Mouse (Mus musculus): ENCODE results near the gene Med15.

DNA sequence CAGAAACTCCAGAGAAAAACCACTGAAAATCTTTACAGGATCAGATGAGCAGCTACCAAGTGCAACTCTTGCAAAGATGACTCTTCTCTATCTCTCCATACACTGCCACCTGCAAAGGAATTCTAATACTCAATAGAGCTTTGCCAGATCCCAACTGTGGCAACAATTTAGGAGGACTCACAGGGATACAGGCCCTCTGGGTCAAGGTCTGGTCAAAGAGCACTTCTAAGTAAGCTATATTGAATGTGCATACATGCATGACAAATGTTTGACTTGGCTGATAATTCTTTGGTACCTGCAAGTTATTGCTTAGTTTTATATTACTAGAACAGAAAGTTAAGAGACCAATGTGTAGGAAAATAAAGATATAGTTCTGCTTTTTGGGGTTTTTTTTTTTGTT, 67.1 kb downstream of the Med15 start:
- TF ChIP-seq POLR2A (IDR thresholded peaks at IDR 0.05; ENCODE audit: low read depth, low read length) (no peak), CTCF (IDR thresholded peaks at IDR 0.05; ENCODE audit: extremely low read depth, insufficient read length, insufficient replicate concordance, low read depth, low read length) (no peak)
